Mouse (Mus musculus) left cerebral cortex, adult 6 months (tissue): Measurements from ENCODE around the gene Adgre5. TPM values are rescaled to one million over a fixed set of nuclear protein-coding genes. Genes with fewer than 3 reads are reported as not detected.

Source experiments
- long read RNA-seq, 2 experiments: library from polyadenylated mRNA; unstranded; transcript quantifications; one replicate each; pipeline ENCODE4 v2.0.0; 2019 to 2020
- polyA plus RNA-seq: library from polyadenylated mRNA; unstranded; fragments of <200 nt; fragmentation: Nextera tagmentation; gene quantifications from 2 replicates; pipeline ENCODE4 v1.2.3, GENCODE M21; 2021

Adgre5 gene
- polyA plus RNA-seq = 2.8 and 3.1 TPM in 2 replicates
- long read RNA-seq, experiment 1, partial matches to known transcripts = 6 of 11 reads
- long read RNA-seq, experiment 1, other reads (novel, unspliced or antisense) = 4 of 11 reads
- long read RNA-seq, experiment 2, partial matches to known transcripts = 7 of 9 reads
- long read RNA-seq, experiment 2, other reads (novel, unspliced or antisense) = 0 of 9 reads

DNA sequence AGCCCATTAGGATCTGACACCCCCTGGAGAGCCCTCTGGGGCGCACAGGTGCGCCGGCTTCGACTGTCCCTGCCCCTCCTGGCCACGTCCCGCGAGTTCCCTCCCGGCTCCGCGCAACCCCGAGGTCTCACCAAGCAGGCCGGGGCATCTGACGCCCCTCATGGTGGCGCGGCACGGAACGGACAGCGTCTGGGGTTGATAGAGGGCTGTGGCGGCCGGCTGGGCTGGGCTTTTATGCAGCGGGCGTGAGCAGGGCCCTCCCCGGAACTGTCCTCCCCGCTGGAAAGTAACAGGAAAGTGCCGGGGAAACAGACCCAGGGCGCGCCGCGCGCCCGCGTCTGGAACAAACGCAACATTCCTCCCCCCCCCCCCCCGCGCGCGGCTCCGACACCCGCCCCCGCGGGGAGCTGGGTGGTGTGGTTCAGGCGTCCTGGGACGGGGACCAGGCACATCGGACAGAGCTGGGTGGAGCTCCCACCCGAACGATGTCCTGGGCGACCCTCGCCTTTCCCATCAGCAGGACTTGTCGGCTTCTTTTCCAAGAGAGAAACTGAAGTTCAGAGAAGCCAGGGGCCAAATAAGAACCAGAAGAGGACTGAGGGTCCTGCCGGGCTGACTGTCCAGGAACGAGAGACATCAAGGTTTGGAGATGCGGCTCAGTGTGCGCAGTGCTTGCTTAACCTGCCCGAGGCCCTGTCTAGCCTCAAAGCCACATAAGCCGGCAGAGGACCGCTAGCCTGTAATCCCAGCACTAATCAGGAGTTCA, at the start of gene Adgre5:
Gene Adgre5, minus strand, starts transcription at position 351 of the 766 bp plus-strand sequence.

DNA sequence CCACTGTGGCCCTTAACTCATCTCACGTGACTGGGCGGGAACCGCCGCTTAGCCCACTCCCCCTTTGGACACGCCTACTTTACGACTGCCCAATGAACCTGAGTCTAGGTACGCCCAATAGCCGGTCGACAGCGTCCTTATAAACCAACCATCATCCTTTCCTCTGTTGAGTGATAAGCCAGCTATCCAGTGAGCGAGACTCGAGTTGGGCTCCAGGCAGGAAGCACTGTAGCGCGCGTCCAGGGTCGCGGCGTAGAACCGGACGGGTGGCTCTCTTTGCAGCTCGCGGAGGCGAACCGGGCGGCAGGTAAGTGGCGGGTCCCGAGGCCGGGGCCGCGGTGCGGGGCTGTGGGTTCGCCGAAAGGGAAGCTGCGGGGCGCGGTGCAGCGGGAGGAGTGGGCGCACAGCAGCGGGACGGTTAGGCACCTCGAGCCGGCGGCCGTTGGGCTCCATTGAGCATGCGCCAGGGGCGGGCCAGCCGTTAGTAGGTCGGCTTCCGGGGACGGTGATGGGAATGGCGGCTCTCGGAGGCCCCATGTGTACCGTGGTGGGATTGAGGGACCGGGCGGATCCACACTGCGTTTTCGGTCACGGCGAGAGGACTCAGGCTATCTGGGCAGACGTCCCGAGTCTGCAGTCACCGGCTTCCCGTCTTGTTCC, 26.0 kb downstream of the Adgre5 start, which contains the start of gene Ddx39:
Gene Ddx39, plus strand, starts transcription at position 147 of the 660 bp plus-strand sequence.

GRCm38 (mm10) chr8:83698661-83699453, 42.3 kb downstream of the Adgre5 start, which contains the start of gene Pkn1:
TSS of gene Pkn1 (minus strand) at chr8:83699179.

Other genes with a start within 250 kb of the Adgre5 start
- gene Olfr370, start 205.5 kb downstream of the Adgre5 start, polyA plus RNA-seq = not detected in 2 replicates
- gene Ndufb7, start 174.7 kb downstream of the Adgre5 start, polyA plus RNA-seq = 610 and 651 TPM in 2 replicates
- 1,413 and 1,506 TPM in 2 replicates for gene Tecr, start 133.4 kb downstream of the Adgre5 start, polyA plus RNA-seq
- 42.8 and 49.1 TPM in 2 replicates for gene Dnajb1, start 133.1 kb downstream of the Adgre5 start, polyA plus RNA-seq
- gene Gipc1, start 88.6 kb downstream of the Adgre5 start, polyA plus RNA-seq = 103 and 129 TPM in 2 replicates
- 0.18 and 0.40 TPM in 2 replicates for gene Ptger1, start 74.6 kb downstream of the Adgre5 start, polyA plus RNA-seq
- 5.5 and 11.2 TPM in 2 replicates for gene Pkn1, start 42.1 kb downstream of the Adgre5 start, polyA plus RNA-seq
- 18.2 and 24.2 TPM in 2 replicates for gene Ddx39, start 26.1 kb downstream of the Adgre5 start, polyA plus RNA-seq
- 12.5 and 34.5 TPM in 2 replicates for gene Adgrl1, start 158.8 kb upstream of the Adgre5 start, polyA plus RNA-seq
- gene Gm10644, start 213.9 kb upstream of the Adgre5 start, polyA plus RNA-seq = 0.45 and 0.54 TPM in 2 replicates
- 1.2 and 1.4 TPM in 2 replicates for gene Asf1b, start 214.2 kb upstream of the Adgre5 start, polyA plus RNA-seq
- 95.3 and 258 TPM in 2 replicates for gene Prkaca, start 231.7 kb upstream of the Adgre5 start, polyA plus RNA-seq